Mouse (Mus musculus) heart, embryonic 15.5 days (tissue): ENCODE measurements around the gene Zfp39. TPM values are rescaled to one million over a fixed set of nuclear protein-coding genes. Genes with fewer than 3 reads are reported as not detected.
"Not testable (repeated sequence)": the region's sequence is repeated elsewhere in the genome, so short reads cannot be mapped to it uniquely, and the experiment has no call there.

ENCODE experiments used
- ATAC-seq: fragments of 200-750 bp; cut with Nextera tagmentation; replicated peaks from 2 replicates; pipeline ENCODE4 v1.8.0; 2017; ENCODE audit warnings: low read depth, moderate TSS enrichment; ENCODE audit not compliant: insufficient number of reproducible peaks, insufficient read depth, low FRiP score
- H3K27ac ChIP-seq: fragments of 300-500 bp; sonication (generic); 2 replicates; pipeline ENCODE4 v1.5.1; 2015; ENCODE audit warnings: mild to moderate bottlenecking, inconsistent platforms
- H3K27me3 ChIP-seq: fragments of 300-500 bp; sonication (generic); 2 replicates; pipeline ENCODE4 v1.6.1; 2015; ENCODE audit warnings: inconsistent platforms
- H3K36me3 ChIP-seq: fragments of 300-500 bp; sonication (generic); 2 replicates; pipeline ENCODE4 v1.6.1; 2015; ENCODE audit warnings: mild to moderate bottlenecking, inconsistent platforms
- H3K4me1 ChIP-seq: fragments of 300-500 bp; sonication (generic); replicated peaks from 2 replicates; pipeline ENCODE4 v1.6.1; 2015; ENCODE audit warnings: inconsistent platforms
- H3K4me2 ChIP-seq: fragments of 300-500 bp; sonication (generic); 2 replicates; pipeline ENCODE4 v1.6.1; 2015; ENCODE audit warnings: inconsistent platforms, mild to moderate bottlenecking, moderate library complexity
- H3K4me3 ChIP-seq: fragments of 300-500 bp; sonication (generic); 2 replicates; pipeline ENCODE4 v1.5.1; 2015; ENCODE audit warnings: mild to moderate bottlenecking, inconsistent platforms
- H3K9ac ChIP-seq: fragments of 300-500 bp; sonication (generic); 2 replicates; pipeline ENCODE4 v1.6.1; 2015; ENCODE audit warnings: mild to moderate bottlenecking, inconsistent platforms
- H3K9me3 ChIP-seq: fragments of 300-500 bp; sonication (generic); replicated peaks from 2 replicates; pipeline ENCODE4 v1.6.1; 2016; ENCODE audit warnings: inconsistent platforms
- WGBS: fragments of 180-500 bp; shearing (Covaris S2); methylation state at CpG from one replicate; pipeline ENCODE4 v1.1.7; 2015; ENCODE audit warnings: mixed read lengths; 5-methylcytosine and 5-hydroxymethylcytosine counted together
- polyA plus RNA-seq: library from polyadenylated mRNA; unstranded; fragments of >200 nt; fragmentation: Nextera tagmentation; extraction: Ambion mirVana; gene quantifications from 2 replicates; pipeline ENCODE4 v1.2.1, GENCODE M21; 2015

The Zfp39 gene
- polyA plus RNA-seq, 1 experiment from 2014 or later, result 3.1 TPM

DNA sequence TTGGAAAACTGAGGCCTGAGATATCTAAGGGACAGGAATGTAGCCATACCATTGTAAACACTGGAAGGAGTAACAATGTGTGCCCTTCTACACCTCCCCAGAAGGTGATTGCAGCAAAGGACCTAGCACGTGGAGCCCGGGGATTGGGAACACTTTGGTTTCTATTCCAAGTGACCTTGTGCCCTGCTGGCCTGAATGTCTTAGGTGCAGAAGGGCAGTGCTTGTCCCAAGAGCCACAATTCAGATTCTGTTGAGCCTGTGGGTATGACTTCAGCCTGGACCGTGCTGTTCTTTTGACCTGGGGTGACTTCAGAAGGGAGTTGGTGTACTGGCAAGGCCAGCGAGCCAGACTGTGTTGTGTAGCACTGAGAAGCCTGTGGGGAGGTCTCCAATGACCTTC lies 33.1 kb downstream of the Zfp39 start:
- WGBS, result 81% methylated on average over 4 of the region's 4 CpGs
- Histone ChIP-seq H3K27me3 (no peaks in the 10 kb centered on the region), H3K9me3 (no peaks in the 10 kb centered on the region), H3K9ac (no peak overlapping the region), H3K36me3 (peaks cover 5% of the 10 kb centered on the region; the same call in 1 of the 2 replicates), H3K27ac (no peak overlapping the region), H3K4me3 (no peak overlapping the region), H3K4me2 (no peak overlapping the region), H3K4me1 (peaks cover 8% of the 10 kb centered on the region)
- ATAC-seq, result no peak

DNA sequence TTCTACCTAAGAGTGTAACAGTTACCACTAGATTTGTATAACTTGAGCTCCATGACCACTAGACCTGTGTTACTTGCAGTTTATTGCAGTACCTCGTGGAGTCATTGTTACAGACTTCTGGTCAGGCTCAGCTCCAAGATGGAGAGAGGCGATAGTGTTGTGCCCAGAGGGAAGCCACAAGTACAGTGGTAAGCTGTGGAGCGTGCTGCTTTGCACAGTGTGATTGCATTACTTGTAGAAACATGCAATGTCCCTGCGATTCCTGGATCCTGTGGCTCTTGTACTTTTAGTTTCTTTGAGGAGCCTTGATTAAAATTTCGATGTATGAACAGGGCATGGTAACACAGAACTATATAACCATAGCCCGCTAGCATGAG lies 36.1 kb downstream of the Zfp39 start:
- no peaks in the 10 kb centered on the region for H3K9me3 ChIP-seq
- no peaks in the 10 kb centered on the region for H3K27me3 ChIP-seq
- H3K9ac ChIP-seq, result no peak overlapping the region
- H3K27ac ChIP-seq, result no peak overlapping the region
- no peak for ATAC-seq
- WGBS, result 80% methylated on average over 6 of the region's 6 CpGs
- peak overlapping the region; percentile 69 for H3K4me2 ChIP-seq
- peaks cover 8% of the 10 kb centered on the region for H3K4me1 ChIP-seq
- peak overlapping the region; percentile 71 for H3K4me3 ChIP-seq
- H3K36me3 ChIP-seq, result peaks cover 5% of the 10 kb centered on the region; the same call in 1 of the 2 replicates

DNA sequence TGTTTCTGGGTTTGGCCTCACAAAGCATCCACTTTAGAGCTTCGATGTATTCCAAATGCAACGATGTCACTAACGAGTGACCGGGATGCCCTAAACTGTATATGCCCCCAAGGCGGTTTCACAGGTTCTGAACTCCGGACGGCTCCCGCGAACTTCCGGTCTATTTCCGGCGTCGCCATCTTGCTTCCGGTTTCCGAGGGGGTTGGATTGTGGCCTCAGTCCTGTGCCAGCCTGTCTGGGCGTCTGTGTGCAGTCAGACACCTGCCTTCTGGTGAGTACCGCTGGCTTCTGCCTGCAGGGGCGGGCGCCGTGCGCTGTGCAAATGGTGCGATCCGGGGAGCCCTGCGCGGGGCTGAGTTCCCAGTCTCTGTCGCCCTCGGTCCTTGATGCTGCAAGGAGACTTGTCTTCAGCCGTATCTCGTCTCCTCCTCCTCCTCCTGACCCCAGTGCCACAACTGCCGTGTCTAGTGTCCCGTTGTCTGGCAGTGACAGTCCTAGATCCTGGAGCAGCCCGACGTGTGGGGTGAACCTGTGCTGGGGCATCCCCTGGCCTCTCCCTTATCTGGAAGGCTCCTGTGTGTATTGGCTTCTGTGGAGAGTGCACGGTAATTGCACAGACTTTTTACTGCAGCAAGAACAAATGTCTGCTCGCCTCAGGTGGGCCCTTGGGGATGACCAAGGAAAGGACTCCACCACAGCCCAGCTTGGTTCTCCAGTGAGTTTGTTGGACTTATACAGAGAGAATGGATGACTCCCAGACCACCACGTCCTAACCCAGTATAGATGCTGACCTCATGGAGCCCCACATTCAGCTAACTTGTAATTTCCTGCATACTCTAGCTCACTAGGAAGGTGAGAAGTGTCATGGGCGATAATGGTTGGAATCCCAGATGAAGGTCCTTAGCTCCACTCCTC lies 36.7 kb downstream of the Zfp39 start, which contains the start of gene 2810021J22Rik:
2810021J22Rik (plus strand) TSS at position 178 of the 915 bp plus-strand sequence.
- WGBS, result 4% methylated on average over 37 of the region's 37 CpGs
- H3K9me3 ChIP-seq, result no peaks in the 10 kb centered on the region
- H3K9ac ChIP-seq, result peak within 1 kb of the TSS; percentile 62
- peaks cover 5% of the 10 kb centered on the region; the same call in 1 of the 2 replicates for H3K36me3 ChIP-seq
- peaks cover 8% of the 10 kb centered on the region for H3K4me1 ChIP-seq
- peak within 1 kb of the TSS; percentile 71 for H3K4me3 ChIP-seq
- H3K27ac ChIP-seq, result peak within 1 kb of the TSS; percentile 74
- ATAC-seq, result peak; percentile 83
- peak within 1 kb of the TSS; percentile 69 for H3K4me2 ChIP-seq
- H3K27me3 ChIP-seq, result no peaks in the 10 kb centered on the region

DNA sequence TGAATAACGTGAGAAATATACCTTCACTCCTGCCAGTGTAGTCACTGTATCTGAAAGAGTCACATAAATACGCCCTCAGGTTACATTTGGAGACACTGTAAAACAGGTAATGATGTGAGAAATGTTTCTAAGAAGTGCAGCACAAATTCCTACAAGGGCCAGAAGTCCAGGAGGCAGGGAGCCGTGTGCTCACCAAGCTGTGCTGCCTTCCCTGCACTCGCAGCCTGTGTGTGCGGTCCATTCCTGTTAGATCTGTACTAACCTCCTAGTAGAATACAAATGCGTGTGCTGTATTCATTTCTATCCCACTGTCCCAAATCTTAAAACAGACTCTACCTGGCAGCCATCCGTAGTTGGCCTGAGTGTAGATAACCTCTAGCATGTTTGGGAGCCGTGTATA lies 43.3 kb downstream of the Zfp39 start:
- Histone ChIP-seq H3K9me3 (peaks cover 27% of the 10 kb centered on the region), H3K27ac (no peak overlapping the region), H3K9ac (no peak overlapping the region), H3K4me3 (no peak overlapping the region), H3K4me2 (no peak overlapping the region), H3K27me3 (no peaks in the 10 kb centered on the region), H3K36me3 (peaks cover 52% of the 10 kb centered on the region), H3K4me1 (no peaks in the 10 kb centered on the region)
- no peak for ATAC-seq
- WGBS, result 92% methylated on average over 8 of the region's 8 CpGs

DNA sequence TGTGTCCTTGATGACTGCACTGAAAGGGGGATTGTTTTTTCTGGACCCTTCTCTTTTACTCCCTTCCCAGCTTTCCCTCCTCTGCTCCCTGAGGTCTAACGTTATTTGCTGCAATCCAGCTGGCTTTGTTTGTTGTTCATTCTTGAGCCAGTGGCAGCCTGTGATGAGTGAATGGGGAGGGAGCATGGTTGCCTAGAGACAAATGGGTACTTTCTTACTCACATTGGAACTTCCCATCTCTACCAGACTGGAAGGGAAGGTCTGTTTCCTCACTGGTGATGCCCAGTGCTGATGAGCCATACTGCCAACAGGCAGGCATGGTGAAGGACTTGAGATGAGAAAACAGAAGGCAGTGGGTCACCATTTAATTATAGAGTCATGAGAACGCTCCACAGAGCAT lies 54.3 kb downstream of the Zfp39 start:
- no peak for ATAC-seq
- Histone ChIP-seq H3K27ac (no peak overlapping the region), H3K36me3 (peaks cover 24% of the 10 kb centered on the region), H3K4me3 (no peak overlapping the region), H3K9ac (no peak overlapping the region), H3K27me3 (no peaks in the 10 kb centered on the region), H3K4me1 (peaks cover 6% of the 10 kb centered on the region), H3K9me3 (no peaks in the 10 kb centered on the region), H3K4me2 (no peak overlapping the region)
- WGBS, result 72% methylated on average over 2 of the region's 2 CpGs

DNA sequence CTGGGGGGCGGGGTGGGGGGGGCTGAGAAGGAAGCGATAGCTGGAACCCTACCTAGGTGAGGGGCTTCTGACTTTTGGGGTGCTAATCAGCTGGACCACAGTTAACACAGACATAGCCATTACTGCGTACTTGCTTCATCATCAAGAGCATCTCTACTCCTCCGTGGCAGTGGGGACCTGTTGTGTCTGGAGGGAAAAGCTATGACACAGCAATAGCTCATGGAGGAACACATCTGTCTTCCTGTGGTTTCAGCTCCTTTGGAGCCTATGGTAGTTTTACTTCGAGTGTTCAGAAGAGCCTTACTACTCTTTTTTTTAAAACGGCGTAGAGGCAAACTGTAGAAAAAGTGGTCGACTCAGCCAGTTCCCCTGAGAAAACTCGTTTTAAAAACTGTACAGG lies 56.4 kb downstream of the Zfp39 start:
- Histone ChIP-seq H3K9me3 (no peaks in the 10 kb centered on the region), H3K9ac (peak overlapping the region; percentile 93), H3K27ac (no peak overlapping the region), H3K4me1 (peaks cover 6% of the 10 kb centered on the region), H3K4me3 (peak overlapping the region; percentile 91), H3K4me2 (peak overlapping the region; percentile 79), H3K36me3 (peaks cover 18% of the 10 kb centered on the region), H3K27me3 (no peaks in the 10 kb centered on the region)
- ATAC-seq, result no peak
- 41% methylated on average over 9 of the region's 9 CpGs for WGBS

DNA sequence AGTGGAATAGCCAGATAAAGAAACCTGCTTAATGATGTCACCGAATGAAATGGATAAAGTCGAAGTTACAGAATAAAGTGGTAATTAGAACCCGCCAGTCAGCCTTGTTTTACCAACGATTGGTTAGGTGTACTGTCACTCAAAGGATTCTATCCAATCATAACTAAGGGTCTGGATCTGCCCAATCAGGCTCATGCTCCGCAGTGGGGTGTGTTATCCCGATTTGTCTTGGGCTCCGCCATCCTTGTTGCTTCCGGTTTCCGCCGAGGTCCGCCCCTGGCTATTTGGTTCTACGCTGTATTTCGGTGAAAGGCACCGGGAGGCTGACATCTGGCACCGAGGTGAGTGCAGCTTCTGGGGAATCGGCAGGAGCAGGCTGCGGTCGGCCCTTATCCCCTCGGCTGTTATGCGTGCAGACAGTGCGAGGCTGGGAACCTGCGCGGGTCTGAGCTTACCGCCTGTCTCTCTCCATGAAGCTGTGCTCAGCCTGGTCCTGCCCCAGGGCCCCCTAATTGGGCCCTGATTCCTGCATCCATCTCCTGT lies 57.0 kb downstream of the Zfp39 start, which contains the start of gene Gm12258:
Gm12258 (plus strand) TSS at position 240 of the 543 bp plus-strand sequence.
- Histone ChIP-seq H3K4me3 (peak within 1 kb of the TSS; percentile 91), H3K4me1 (peaks cover 6% of the 10 kb centered on the region), H3K9ac (peak within 1 kb of the TSS; percentile 93), H3K27me3 (no peaks in the 10 kb centered on the region), H3K9me3 (no peaks in the 10 kb centered on the region), H3K36me3 (peaks cover 17% of the 10 kb centered on the region), H3K4me2 (peak within 1 kb of the TSS; percentile 79), H3K27ac (peak within 1 kb of the TSS; percentile 68; the same call in 1 of the 2 replicates)
- WGBS, result under 1% methylated on average over 24 of the region's 24 CpGs
- peak; percentile 100 for ATAC-seq

DNA sequence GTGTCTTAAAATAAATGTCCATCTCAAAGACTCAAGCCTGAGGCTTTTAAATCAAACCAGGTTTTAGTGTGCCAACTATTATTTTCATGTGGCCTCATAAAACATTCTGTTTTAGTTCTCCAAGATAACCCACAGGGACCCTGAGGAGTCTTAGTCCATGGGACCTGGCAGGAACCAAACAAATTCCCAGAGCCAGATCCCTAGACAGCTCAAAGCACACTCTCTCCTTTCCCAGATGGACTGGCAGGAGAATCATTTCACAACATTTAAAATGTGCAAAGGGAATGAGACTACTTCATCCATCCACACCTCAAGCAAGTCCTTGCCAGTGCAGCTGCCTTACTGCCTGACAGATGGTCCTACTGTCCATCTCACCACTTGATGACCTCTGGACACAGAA lies 65.1 kb downstream of the Zfp39 start, which contains the start of gene Olfr311:
Olfr311 (plus strand) TSS at position 301 of the 400 bp plus-strand sequence.
- H3K4me2 ChIP-seq, H3K4me3 ChIP-seq, H3K9ac ChIP-seq, H3K27me3 ChIP-seq, H3K27ac ChIP-seq, H3K36me3 ChIP-seq, H3K4me1 ChIP-seq, ATAC-seq, H3K9me3 ChIP-seq: not testable (repeated sequence)

Other genes starting within 250 kb of the Zfp39 start
- gene Olfr322, start 245.4 kb downstream of the Zfp39 start, polyA plus RNA-seq, result not detected in 2 replicates
- gene Olfr320, start 223.1 kb downstream of the Zfp39 start, polyA plus RNA-seq, result not detected in 2 replicates
- not detected in 2 replicates for gene Olfr319, start 205.1 kb downstream of the Zfp39 start, polyA plus RNA-seq
- gene Olfr318, start 180.2 kb downstream of the Zfp39 start, polyA plus RNA-seq, result not detected in 2 replicates
- gene Olfr317, start 165.0 kb downstream of the Zfp39 start, polyA plus RNA-seq, result not detected in 2 replicates
- not detected in 2 replicates for gene Olfr316, start 151.5 kb downstream of the Zfp39 start, polyA plus RNA-seq
- not detected in 2 replicates for gene Olfr315, start 131.0 kb downstream of the Zfp39 start, polyA plus RNA-seq
- not detected in 2 replicates for gene Olfr314, start 121.3 kb downstream of the Zfp39 start, polyA plus RNA-seq
- 0.62 and 1.1 TPM in 2 replicates for gene Fam183b, start 102.3 kb downstream of the Zfp39 start, polyA plus RNA-seq
- gene Olfr313, start 89.2 kb downstream of the Zfp39 start, polyA plus RNA-seq, result 0.14 TPM in 1 of 2 replicates, not detected in the other
- gene Olfr312, start 75.0 kb downstream of the Zfp39 start, polyA plus RNA-seq, result 0.11 and 0.16 TPM in 2 replicates
- gene Olfr311, start 65.0 kb downstream of the Zfp39 start, polyA plus RNA-seq, result 0.11 and 0.14 TPM in 2 replicates
- 3.8 and 4.6 TPM in 2 replicates for gene Gm12258, start 57.1 kb downstream of the Zfp39 start, polyA plus RNA-seq
- gene 2810021J22Rik, start 37.0 kb downstream of the Zfp39 start, polyA plus RNA-seq, result 3.2 and 4.7 TPM in 2 replicates
- gene Btnl10, start 13.7 kb upstream of the Zfp39 start, polyA plus RNA-seq, result 0.16 TPM in 1 of 2 replicates, not detected in the other
- 170 and 210 TPM in 2 replicates for gene Rnf187, start 34.7 kb upstream of the Zfp39 start, polyA plus RNA-seq
- gene Hist3h2ba, start 44.7 kb upstream of the Zfp39 start, polyA plus RNA-seq, result 18.0 and 18.3 TPM in 2 replicates
- gene Hist3h2a, start 50.5 kb upstream of the Zfp39 start, polyA plus RNA-seq, result 30.4 and 34.7 TPM in 2 replicates
- gene Trim17, start 50.5 kb upstream of the Zfp39 start, polyA plus RNA-seq, result 0.27 and 0.57 TPM in 2 replicates
- gene Trim11, start 73.9 kb upstream of the Zfp39 start, polyA plus RNA-seq, result 26.9 and 34.6 TPM in 2 replicates
- gene Obscn, start 232.2 kb upstream of the Zfp39 start, polyA plus RNA-seq, result 64.8 and 65.2 TPM in 2 replicates